In the genomic region with DNA sequence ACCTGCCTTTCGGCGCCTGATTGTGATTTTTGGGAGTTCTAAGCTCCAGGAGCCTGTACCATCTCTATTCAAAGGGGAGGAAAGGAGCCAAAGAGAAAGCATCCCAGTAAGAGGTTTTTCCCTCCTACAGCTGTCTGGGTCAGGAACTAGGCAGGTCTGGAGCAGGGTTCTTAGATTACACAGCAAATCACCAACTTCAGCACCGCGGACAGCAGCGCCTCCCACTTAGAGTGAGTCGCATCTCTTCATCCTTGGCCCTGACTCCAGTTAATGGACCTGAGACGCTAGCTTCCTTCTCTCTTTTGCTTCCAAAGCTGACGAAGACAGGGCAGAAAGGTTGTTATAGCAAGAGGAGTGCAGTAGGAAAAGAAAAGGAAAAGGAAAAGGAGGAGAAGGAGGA, we compare ENCODE assay signal across 8 mouse cellular contexts. TPM values are rescaled to one million over a fixed set of nuclear protein-coding genes. Genes with fewer than 3 reads are reported as not detected.
DNase-seq lines count a peak whose midpoint lies in the region; ATAC-seq and TF ChIP-seq lines count a peak whose summit lies in the region.
"Had no signal": no experiment of that assay in that cellular context is flagged by ENCODE, and none has a peak within 500 bp of the region (broad histone marks: within the 10 kb centered on the region; RNA-seq: fewer than 3 reads in every experiment).

A gene (plus strand): TSS at position 267 of the 400 bp plus-strand sequence.

- TF ChIP-seq CTCF in E14TG2a.4 (conservative IDR thresholded peaks at IDR 0.05; ENCODE audit: low read length) (no peak), MEL (IDR thresholded peaks at IDR 0.05 in 2 of 3, conservative IDR thresholded peaks at IDR 0.05 in 1 of 3; ENCODE audit: control insufficient read depth in 1 of 3, insufficient read depth in 1 of 3, low read depth in 2 of 3, low read length in 3 of 3, poor library complexity in 1 of 3, severe bottlenecking in 1 of 3) (no peak)

- no peak within 1 kb of the TSS for H3K9ac ChIP-seq in MEL (ENCODE audit: control insufficient read depth, low read depth, low read length, poor library complexity, severe bottlenecking)
- H3K9ac ChIP-seq in midbrain, embryonic 15.5 days: peak within 1 kb of the TSS; percentile 60
- H3K9ac ChIP-seq: heart, embryonic 13.5 days had no signal

- no peak for TF ChIP-seq EP300 in MEL (IDR thresholded peaks at IDR 0.05; ENCODE audit: low read depth in 1 of 2, low read length in 2 of 2)

- no peak within 1 kb of the TSS for H3K27ac ChIP-seq in MEL (ENCODE audit: control insufficient read depth, low read depth, low read length)
- H3K27ac ChIP-seq in midbrain, embryonic 15.5 days: peak within 1 kb of the TSS; percentile 94
- H3K27ac ChIP-seq: heart, embryonic 13.5 days had no signal

- TF ChIP-seq RAD21 in MEL (IDR thresholded peaks at IDR 0.05; ENCODE audit: low read depth, low read length): no peak

- H3K4me2 ChIP-seq in midbrain, embryonic 15.5 days: peak within 1 kb of the TSS; percentile 53
- H3K4me2 ChIP-seq: heart, embryonic 13.5 days had no signal

- peak; percentile 71 for ATAC-seq in midbrain, embryonic 15.5 days (replicated peaks)

- peak; percentile 44 for DNase-seq in MEL (ENCODE audit: low read depth, low spot score)
- DNase-seq in cerebellum, postnatal 10 days: peak; percentile 69 to 74
- peak; percentile 20 to 65 for DNase-seq in frontal cortex, adult 2 months (ENCODE audit: extremely low spot score in 1 of 2, low spot score in 1 of 2)
- DNase-seq in layer of hippocampus, postnatal 10 days (ENCODE audit: low spot score in 2 of 2): peak; percentile 61 to 65
- peak; percentile 85 for DNase-seq in testis, postnatal 10 days (ENCODE audit: low spot score)

- WGBS in midbrain, embryonic 15.5 days: 6% methylated on average over 8 of the region's 8 CpGs

- H3K27me3 ChIP-seq in E14TG2a.4 (ENCODE audit: insufficient read depth, low read length) (peaks cover 17% of the 10 kb centered on the region), MEL (ENCODE audit: control insufficient read depth in 1 of 2, insufficient read depth in 2 of 2, low read length in 2 of 2) (no peaks in the 10 kb centered on the region)
- no peaks in the 10 kb centered on the region for H3K27me3 ChIP-seq in midbrain, embryonic 15.5 days (replicated peaks)

- H3K36me3 ChIP-seq in E14TG2a.4 (ENCODE audit: insufficient read depth, low read length) (no peaks in the 10 kb centered on the region), MEL (ENCODE audit: control insufficient read depth in 1 of 2, insufficient read depth in 2 of 2, low read length in 2 of 2) (no peaks in the 10 kb centered on the region)
- H3K36me3 ChIP-seq in midbrain, embryonic 15.5 days (replicated peaks): no peaks in the 10 kb centered on the region
- H3K36me3 ChIP-seq: heart, embryonic 13.5 days had no signal

- TF ChIP-seq POLR2A in MEL (IDR thresholded peaks at IDR 0.05; ENCODE audit: control insufficient read depth in 1 of 2, insufficient read depth in 1 of 2, low read depth in 1 of 2, low read length in 2 of 2, poor library complexity in 1 of 2): no peak

- no peaks in the 10 kb centered on the region for H3K9me3 ChIP-seq in E14TG2a.4 (ENCODE audit: low read length)
- H3K9me3 ChIP-seq in MEL (replicated peaks; ENCODE audit: insufficient read depth, low read length): no peaks in the 10 kb centered on the region
- H3K9me3 ChIP-seq in midbrain, embryonic 15.5 days: no peaks in the 10 kb centered on the region
- H3K9me3 ChIP-seq: heart, embryonic 13.5 days had no signal

- H3K4me1 ChIP-seq in E14TG2a.4 (replicated peaks; ENCODE audit: low read depth, low read length): peaks cover 4% of the 10 kb centered on the region
- H3K4me1 ChIP-seq in MEL (ENCODE audit: control insufficient read depth in 1 of 2, insufficient read depth in 2 of 2, low read length in 2 of 2): no peaks in the 10 kb centered on the region
- H3K4me1 ChIP-seq in midbrain, embryonic 15.5 days: peaks cover 3% of the 10 kb centered on the region
- H3K4me1 ChIP-seq: heart, embryonic 13.5 days had no signal

- H3K4me3 ChIP-seq in E14TG2a.4 (replicated peaks; ENCODE audit: low read length): peak within 1 kb of the TSS; percentile 64
- no peak within 1 kb of the TSS for H3K4me3 ChIP-seq in MEL (ENCODE audit: control insufficient read depth in 1 of 2, insufficient read depth in 1 of 2, low read depth in 2 of 2, low read length in 2 of 2)
- peak within 1 kb of the TSS; percentile 73 for H3K4me3 ChIP-seq in midbrain, embryonic 15.5 days
- H3K4me3 ChIP-seq: heart, embryonic 13.5 days had no signal

- H3K79me2 ChIP-seq in MEL (ENCODE audit: control insufficient read depth, insufficient read depth, low read length, poor library complexity): no peaks in the 10 kb centered on the region

TF ChIP-seq in MEL, 35 proteins besides CTCF, POLR2A, EP300 and RAD21:
- TF ChIP-seq MAZ (IDR thresholded peaks at IDR 0.05; ENCODE audit: low read depth, low read length) (no peak), KAT2A (conservative IDR thresholded peaks at IDR 0.05; ENCODE audit: low read depth, low read length) (no peak), ETS1 (IDR thresholded peaks at IDR 0.05; ENCODE audit: low read depth, low read length) (no peak), HCFC1 (IDR thresholded peaks at IDR 0.05; ENCODE audit: low read depth, low read length) (no peak), CHD1 (IDR thresholded peaks at IDR 0.05; ENCODE audit: low read depth, low read length) (no peak), SMC3 (IDR thresholded peaks at IDR 0.05; ENCODE audit: low read depth, low read length) (no peak)

RNA-seq across cellular contexts. Expression of the gene that starts here (rescaled TPM):
- total RNA-seq in MEL (2012; rRNA removed): not detected in 2 replicates
- under 1 TPM in 1 of 2 experiments, not detected in 1; 0.01 TPM for polyA plus RNA-seq in MEL (2012; ENCODE audit: insufficient read depth in 1 of 2, insufficient read length in 2 of 2, low read depth in 1 of 2, low replicate concordance in 2 of 2, missing spikeins in 1 of 2)
- polyA plus RNA-seq in frontal cortex, adult 2 months (2012; rRNA removed): 43.2 and 53.0 TPM in 2 replicates
- total RNA-seq in layer of hippocampus, postnatal 10 days (2021): 100 to 1,000 TPM; 122 to 124 TPM
- polyA plus RNA-seq in midbrain, embryonic 15.5 days (2015; fragmentation: Nextera tagmentation; extraction: Ambion mirVana): 65.1 and 68.3 TPM in 2 replicates

Comparison
In these comparisons a context has a peak if more than half of its experiments do, and no peak if none do; other contexts are left out.
1. RNA of the gene that starts here (total RNA-seq): 122 to 124 TPM in layer of hippocampus, postnatal 10 days; not detected in MEL; every median in the first group is over 100 times any median in the second.
2. RNA of the gene that starts here (polyA plus RNA-seq): 65.1 to 68.3 TPM in midbrain, embryonic 15.5 days and 43.2 to 53.0 TPM in frontal cortex, adult 2 months; 0.01 TPM in MEL; every median in the first group is over 10 times any median in the second.
3. Peak in DNase-seq in MEL; RNA of the gene not detected or under 1 TPM.
4. H3K4me3 ChIP-seq: peak in E14TG2a.4 (single experiment) and midbrain, embryonic 15.5 days (single experiment); none in MEL (0 of 2).
5. Peak in every context shown above with its lines, with median percentiles within 50 percentile points of each other: DNase-seq.